In genomic region chr17:45601877-45602304, GRCm38 (mm10) we compare ENCODE assay signal across 9 mouse cellular contexts. TPM values are rescaled to one million over a fixed set of nuclear protein-coding genes. Genes with fewer than 3 reads are reported as not detected.
DNase-seq lines count a peak whose midpoint lies in the region; ATAC-seq and TF ChIP-seq lines count a peak whose summit lies in the region.
"Had no signal": no experiment of that assay in that cellular context is flagged by ENCODE, and none has a peak within 500 bp of the region (broad histone marks: within the 10 kb centered on the region; RNA-seq: fewer than 3 reads in every experiment).

Gene Mymx, minus strand, starts transcription at chr17:45602102.

- ATAC-seq in heart, embryonic 14.5 days (ENCODE audit: insufficient number of reproducible peaks, insufficient read depth, low FRiP score, low read depth) = no peak
- no peak for ATAC-seq in embryonic facial prominence, embryonic 12.5 days (ENCODE audit: insufficient number of reproducible peaks, insufficient read depth, low FRiP score, low TSS enrichment)
- peak; percentile 24; the same call in 1 of the 2 replicates for ATAC-seq in kidney, embryonic 14.5 days (ENCODE audit: low FRiP score, low TSS enrichment)

- H3K27me3 ChIP-seq in heart, embryonic 14.5 days (ENCODE audit: control insufficient read depth, insufficient read depth, low read length) = no peaks in the 10 kb centered on the region
- H3K27me3 ChIP-seq in embryonic facial prominence, embryonic 12.5 days = peaks cover 31% of the 10 kb centered on the region
- 0 out of 2 replicates have a peak, but pooled peaks cover 4% of the 10 kb centered on the region for H3K27me3 ChIP-seq in kidney, embryonic 14.5 days (ENCODE audit: control insufficient read depth, insufficient read depth, low read length)
- no peaks in the 10 kb centered on the region for H3K27me3 ChIP-seq in myocyte (ENCODE audit: control insufficient read depth, insufficient read depth, insufficient read length)

- H3K4me2 ChIP-seq in heart, embryonic 14.5 days (ENCODE audit: low read length) = peak within 1 kb of the TSS; percentile 43
- no peak within 1 kb of the TSS for H3K4me2 ChIP-seq in embryonic facial prominence, embryonic 12.5 days (replicated peaks)
- 0 out of 2 replicates have a peak within 1 kb of the TSS, but pooled peaks have one; percentile 21 for H3K4me2 ChIP-seq in kidney, embryonic 14.5 days (replicated peaks; ENCODE audit: low read depth, low read length)
- H3K4me2 ChIP-seq in myocyte (ENCODE audit: low read depth) = peak within 1 kb of the TSS; percentile 70
- H3K4me2 ChIP-seq: embryonic facial prominence, embryonic 13.5 days had no signal

- H3K9ac ChIP-seq in heart, embryonic 14.5 days (ENCODE audit: low read length) = peak within 1 kb of the TSS; percentile 41; the same call in 1 of the 2 replicates
- no peak within 1 kb of the TSS for H3K9ac ChIP-seq in embryonic facial prominence, embryonic 12.5 days
- H3K9ac ChIP-seq in kidney, embryonic 14.5 days (ENCODE audit: low read depth, low read length) = 0 out of 2 replicates have a peak within 1 kb of the TSS, but pooled peaks have one; percentile 8

- TF ChIP-seq POLR2A in myocyte (IDR thresholded peaks at IDR 0.05; ENCODE audit: insufficient read length, low read depth) = no peak

- H3K79me2 ChIP-seq in myocyte (ENCODE audit: control insufficient read depth, insufficient read depth) = peaks cover 9% of the 10 kb centered on the region

- H3ac ChIP-seq in myocyte (ENCODE audit: control insufficient read depth, insufficient read length) = peak within 1 kb of the TSS; percentile 28

- H3K36me3 ChIP-seq in heart, embryonic 14.5 days (ENCODE audit: control insufficient read depth, insufficient read depth, low read length) = no peaks in the 10 kb centered on the region
- H3K36me3 ChIP-seq in embryonic facial prominence, embryonic 12.5 days = no peaks in the 10 kb centered on the region
- no peaks in the 10 kb centered on the region for H3K36me3 ChIP-seq in kidney, embryonic 14.5 days (ENCODE audit: control insufficient read depth, insufficient read depth, low read length)
- no peaks in the 10 kb centered on the region for H3K36me3 ChIP-seq in myocyte (ENCODE audit: control insufficient read depth, insufficient read depth)
- H3K36me3 ChIP-seq: embryonic facial prominence, embryonic 13.5 days had no signal

- no peak within 1 kb of the TSS; a peak in 1 of 4 replicates for H3K27ac ChIP-seq in heart, embryonic 14.5 days (replicated peaks in 1 of 2; ENCODE audit: control insufficient read depth in 1 of 2, insufficient read depth in 1 of 2, low read depth in 2 of 2, low read length in 2 of 2)
- H3K27ac ChIP-seq in embryonic facial prominence, embryonic 12.5 days = no peak within 1 kb of the TSS
- no peak within 1 kb of the TSS for H3K27ac ChIP-seq in kidney, embryonic 14.5 days (ENCODE audit: low read depth, low read length)
- H3K27ac ChIP-seq: embryonic facial prominence, embryonic 13.5 days had no signal

- 43% methylated on average over 6 of the region's 6 CpGs for WGBS in heart, embryonic 14.5 days
- 30% methylated on average over 6 of the region's 6 CpGs for WGBS in embryonic facial prominence, embryonic 12.5 days
- 41% methylated on average over 6 of the region's 6 CpGs for WGBS in kidney, embryonic 14.5 days

- no peak within 1 kb of the TSS; a peak in 1 of 4 replicates for H3K4me3 ChIP-seq in heart, embryonic 14.5 days (ENCODE audit: control insufficient read depth in 1 of 2, insufficient read depth in 1 of 2, low read depth in 1 of 2, low read length in 2 of 2)
- no peak within 1 kb of the TSS for H3K4me3 ChIP-seq in embryonic facial prominence, embryonic 12.5 days
- no peak within 1 kb of the TSS for H3K4me3 ChIP-seq in kidney, embryonic 14.5 days (ENCODE audit: low read length)
- H3K4me3 ChIP-seq in myocyte = peak within 1 kb of the TSS; percentile 80
- H3K4me3 ChIP-seq: embryonic facial prominence, embryonic 13.5 days had no signal

- DNase-seq in heart, postnatal 4 days = no peak
- no peak for DNase-seq in cerebellum, adult 11 months
- DNase-seq in spleen, adult 12 weeks (ENCODE audit: low spot score) = no peak
- DNase-seq in urinary bladder, postnatal 36 days (ENCODE audit: low spot score in 2 of 2) = no peak

- peaks cover 18 to 28% of the 10 kb centered on the region in 2 experiments for H3K4me1 ChIP-seq in heart, embryonic 14.5 days (ENCODE audit: control insufficient read depth in 2 of 2, insufficient read depth in 2 of 2, low read length in 2 of 2)
- peaks cover 31% of the 10 kb centered on the region for H3K4me1 ChIP-seq in embryonic facial prominence, embryonic 12.5 days
- peaks cover 15% of the 10 kb centered on the region; the same call in 1 of the 2 replicates for H3K4me1 ChIP-seq in kidney, embryonic 14.5 days (ENCODE audit: control insufficient read depth, insufficient read depth, low read length)

- H3K9me3 ChIP-seq in heart, embryonic 14.5 days (ENCODE audit: control insufficient read depth, low read length) = no peaks in the 10 kb centered on the region
- H3K9me3 ChIP-seq in embryonic facial prominence, embryonic 12.5 days = no peaks in the 10 kb centered on the region
- no peaks in the 10 kb centered on the region for H3K9me3 ChIP-seq in kidney, embryonic 14.5 days (ENCODE audit: control insufficient read depth, low read length)
- H3K9me3 ChIP-seq: embryonic facial prominence, embryonic 13.5 days had no signal

TF ChIP-seq in myocyte, 11 proteins besides CTCF, POLR2A, EP300 and RAD21:
- TF ChIP-seq MYOG (IDR thresholded peaks at IDR 0.05; ENCODE audit: control insufficient read depth in 1 of 3, insufficient read depth in 1 of 3, insufficient read length in 2 of 3, low read depth in 2 of 3) = peak; percentile 97 to 100 (median 97)
- TF ChIP-seq TCF12 (IDR thresholded peaks at IDR 0.05; ENCODE audit: insufficient read depth, poor library complexity, severe bottlenecking) = peak; percentile 99
- no peak for TF ChIP-seq REST (IDR thresholded peaks at IDR 0.05; ENCODE audit: insufficient read depth, insufficient read length)
- TF ChIP-seq CEBPB (IDR thresholded peaks at IDR 0.05; ENCODE audit: insufficient read depth, poor library complexity, severe bottlenecking) = no peak
- peak; percentile 88 to 99 (median 99) for TF ChIP-seq MYOD1 (IDR thresholded peaks at IDR 0.05; ENCODE audit: control insufficient read depth in 1 of 3, insufficient read length in 2 of 3, low read depth in 2 of 3)
- TF ChIP-seq SRF (IDR thresholded peaks at IDR 0.05; ENCODE audit: control insufficient read depth, insufficient read length, low read depth) = no peak
- TF ChIP-seq USF1 (IDR thresholded peaks at IDR 0.05; ENCODE audit: low read depth) = no peak
- TF ChIP-seq TCF3 (IDR thresholded peaks at IDR 0.05; ENCODE audit: insufficient read length, low read depth) = peak; percentile 96
- TF ChIP-seq E2F4 (IDR thresholded peaks at IDR 0.05; ENCODE audit: insufficient read depth) = no peak
- no peak for TF ChIP-seq MAX (IDR thresholded peaks at IDR 0.05; ENCODE audit: low read depth)
- peak; percentile 42 for TF ChIP-seq POLR2AphosphoS2 (IDR thresholded peaks at IDR 0.05; ENCODE audit: insufficient read length, low read depth)
TF ChIP-seq in myocyte: peak in this region for 5.

RNA-seq across cellular contexts. Expression of gene Mymx, which starts in this region (rescaled TPM):
- polyA plus RNA-seq in heart, embryonic 14.5 days (2014; fragmentation: Nextera tagmentation; extraction: Ambion mirVana) = not detected in 2 replicates
- total RNA-seq in heart, postnatal 4 days (2021) = not detected
- polyA plus RNA-seq in embryonic facial prominence, embryonic 12.5 days (2016; fragmentation: Nextera tagmentation; extraction: Ambion mirVana) = 9.2 and 10.7 TPM in 2 replicates
- polyA plus RNA-seq in kidney, embryonic 14.5 days (2014; fragmentation: Nextera tagmentation; extraction: Ambion mirVana) = 4.2 and 5.1 TPM in 2 replicates
- polyA plus RNA-seq in myocyte (2012; fragmentation: generic; extraction: Trizol) = 576 TPM

Comparison
In these comparisons a context has a peak if more than half of its experiments do, and no peak if none do; other contexts are left out.
1. RNA of gene Mymx (polyA plus RNA-seq): 576 TPM in myocyte (single experiment); 9.2 to 10.7 TPM in embryonic facial prominence, embryonic 12.5 days, 4.2 to 5.1 TPM in kidney, embryonic 14.5 days and not detected in heart, embryonic 14.5 days; every median in the first group is over 10 times any median in the second.